ENCODE assay signal across 20 mouse cellular contexts in genomic region chr1:37239045-37239635, GRCm38 (mm10). TPM values are rescaled to one million over a fixed set of nuclear protein-coding genes. Genes with fewer than 3 reads are reported as not detected.
DNase-seq lines count a peak whose midpoint lies in the region; ATAC-seq lines count a peak whose summit lies in the region.
"Had no signal": no experiment of that assay in that cellular context is flagged by ENCODE, and none has a peak within 500 bp of the region (broad histone marks: within the 10 kb centered on the region; RNA-seq: fewer than 3 reads in every experiment).

No protein-coding gene starts in this region.

- H3K36me3 ChIP-seq in midbrain, embryonic 13.5 days = no peaks in the 10 kb centered on the region
- H3K36me3 ChIP-seq: forebrain, embryonic 12.5 days; heart, embryonic 15.5 days; limb, embryonic 10.5 days; neural tube, embryonic 12.5 days had no signal

- intact Hi-C loops in heart, postnatal 36 days (cut with DNase I) = no loop called here

- H3K9me3 ChIP-seq in midbrain, embryonic 13.5 days = no peaks in the 10 kb centered on the region
- H3K9me3 ChIP-seq: forebrain, embryonic 12.5 days; heart, embryonic 15.5 days; limb, embryonic 10.5 days; neural tube, embryonic 12.5 days had no signal

- no peak overlapping the region for H3K4me2 ChIP-seq in midbrain, embryonic 13.5 days (replicated peaks)
- H3K4me2 ChIP-seq: forebrain, embryonic 12.5 days; heart, embryonic 15.5 days; liver, embryonic 11.5 days; neural tube, embryonic 12.5 days had no signal

- H3K27me3 ChIP-seq in midbrain, embryonic 13.5 days = no peaks in the 10 kb centered on the region
- H3K27me3 ChIP-seq: forebrain, embryonic 12.5 days; neural tube, embryonic 12.5 days had no signal

- ATAC-seq in midbrain, embryonic 13.5 days = peak; percentile 80
- ATAC-seq in granulocyte monocyte progenitor cell, adult 5-6 weeks (replicated peaks; ENCODE audit: poor library complexity, severe bottlenecking) = no peak

- no peak overlapping the region for H3K9ac ChIP-seq in midbrain, embryonic 13.5 days (replicated peaks)
- H3K9ac ChIP-seq: forebrain, embryonic 12.5 days; heart, embryonic 15.5 days; neural tube, embryonic 12.5 days had no signal

- no peak overlapping the region for H3K4me3 ChIP-seq in midbrain, embryonic 13.5 days (replicated peaks)
- H3K4me3 ChIP-seq: forebrain, embryonic 12.5 days; heart, adult 2 months; heart, embryonic 15.5 days; limb, embryonic 10.5 days; neural tube, embryonic 12.5 days had no signal

- peak; percentile 95 for DNase-seq in heart, adult 11 months
- no peak for DNase-seq in heart, postnatal 36 days
- DNase-seq in retina, postnatal 1 day = peak; percentile 59
- DNase-seq in retina, embryonic 14.5 days (ENCODE audit: low spot score) = no peak
- DNase-seq in gastrocnemius, adult 8-10 months (ENCODE audit: low spot score in 2 of 2) = no peak
- DNase-seq: adrenal gland, postnatal 14 days; cerebellum, adult 8-10 months; embryo, embryonic 11 days; lung, adult 2 months; lung, postnatal 4 days; thymus, postnatal 36 days had no signal

- 37% methylated on average over 10 of the region's 10 CpGs for WGBS in midbrain, embryonic 13.5 days

- H3K4me1 ChIP-seq in midbrain, embryonic 13.5 days (replicated peaks) = peaks cover 10% of the 10 kb centered on the region; the same call in 1 of the 2 replicates
- H3K4me1 ChIP-seq: heart, embryonic 15.5 days; neural tube, embryonic 12.5 days had no signal

- peak overlapping the region; percentile 56 for H3K27ac ChIP-seq in midbrain, embryonic 13.5 days
- H3K27ac ChIP-seq: forebrain, embryonic 12.5 days; heart, adult 2 months; heart, embryonic 15.5 days; limb, embryonic 10.5 days; neural tube, embryonic 12.5 days had no signal

RNA-seq across cellular contexts. Expression of gene Cnga3, which starts 24.9 kb away (rescaled TPM):
- under 1 TPM; 0.86 to 0.87 TPM for total RNA-seq in heart, postnatal 36 days (2021)
- polyA plus RNA-seq in midbrain, embryonic 13.5 days (2015; fragmentation: Nextera tagmentation; extraction: Ambion mirVana) = 0.15 and 0.16 TPM in 2 replicates
- under 1 TPM; 0.19 to 0.89 (median 0.42) TPM for total RNA-seq in gastrocnemius, adult 8-10 months (2022)
- total RNA-seq in granulocyte monocyte progenitor cell, adult 5-6 weeks (2014; fragmentation: Nextera tagmentation) = not detected in 2 replicates
- total RNA-seq in granulocyte monocyte progenitor cell, adult 5-6 weeks (2017) = not detected in 2 replicates
- polyA plus RNA-seq: forebrain, embryonic 12.5 days; kidney, embryonic 14.5 days; limb, embryonic 10.5 days; liver, embryonic 11.5 days; neural tube, embryonic 12.5 days had no signal

Comparison
In these comparisons a context has a peak if more than half of its experiments do, and no peak if none do; other contexts are left out.
1. DNase-seq: peak in heart, adult 11 months (single experiment) and retina, postnatal 1 day (single experiment); none in heart, postnatal 36 days (0 of 2), retina, embryonic 14.5 days (single experiment) and gastrocnemius, adult 8-10 months (0 of 2).